Mouse (Mus musculus): ENCODE measurements around the gene Ing2.

Gene Ing2

DNA sequence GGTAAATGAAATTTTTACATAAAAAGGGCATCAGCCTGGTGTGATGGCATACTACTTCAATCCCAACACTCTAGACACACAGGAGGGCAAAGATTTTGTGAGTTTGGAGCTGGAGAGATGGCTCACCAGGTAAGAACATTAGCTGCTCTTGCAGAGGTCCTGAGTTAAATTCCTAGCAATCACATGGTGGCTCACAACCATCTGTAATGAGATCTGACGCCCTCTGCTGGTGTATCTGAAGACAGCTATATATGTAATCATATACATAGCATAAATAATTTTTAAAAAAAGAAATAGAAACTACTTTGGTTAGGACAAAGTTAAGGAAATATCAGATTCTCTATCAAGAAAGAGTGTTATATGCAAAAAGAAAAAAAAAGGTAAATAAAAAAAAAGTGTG, 4.2 kb upstream of the Ing2 start:
- in situ Hi-C loops (cut with MboI; ENCODE audit: low pct_unique_long_range_greater_than_20kb in 1 of 2, low sequenced_read_pairs in 2 of 2, unreplicated experiment in 1 of 2): no loop called here

DNA sequence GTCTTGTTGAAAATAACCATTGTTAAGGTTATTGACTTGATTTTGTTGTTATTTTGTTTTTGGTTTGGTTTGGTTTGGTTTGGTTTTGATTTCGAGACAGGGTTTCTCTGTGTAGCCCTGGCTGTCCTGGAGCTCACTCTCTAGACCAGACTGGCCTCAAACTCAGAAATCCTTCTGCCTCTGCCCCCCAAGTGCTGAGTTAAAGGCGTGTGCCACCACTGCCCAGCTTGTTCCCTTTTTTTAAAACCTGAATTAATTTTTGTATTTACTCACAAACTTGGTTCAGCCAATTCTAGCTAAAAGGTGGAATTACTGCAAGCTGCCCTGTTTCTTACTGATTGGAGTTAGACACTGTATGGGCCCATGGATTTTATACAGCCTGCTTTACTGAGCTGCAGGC, 1.3 kb upstream of the Ing2 start:
- in situ Hi-C loops (cut with MboI; ENCODE audit: low pct_unique_long_range_greater_than_20kb in 1 of 2, low sequenced_read_pairs in 2 of 2, unreplicated experiment in 1 of 2): no loop called here

GRCm38 (mm10) chr8:47676224-47676623, 868 bp upstream of the Ing2 start:
- in situ Hi-C loops (cut with MboI; ENCODE audit: low pct_unique_long_range_greater_than_20kb in 1 of 2, low sequenced_read_pairs in 2 of 2, unreplicated experiment in 1 of 2): no loop called here

DNA sequence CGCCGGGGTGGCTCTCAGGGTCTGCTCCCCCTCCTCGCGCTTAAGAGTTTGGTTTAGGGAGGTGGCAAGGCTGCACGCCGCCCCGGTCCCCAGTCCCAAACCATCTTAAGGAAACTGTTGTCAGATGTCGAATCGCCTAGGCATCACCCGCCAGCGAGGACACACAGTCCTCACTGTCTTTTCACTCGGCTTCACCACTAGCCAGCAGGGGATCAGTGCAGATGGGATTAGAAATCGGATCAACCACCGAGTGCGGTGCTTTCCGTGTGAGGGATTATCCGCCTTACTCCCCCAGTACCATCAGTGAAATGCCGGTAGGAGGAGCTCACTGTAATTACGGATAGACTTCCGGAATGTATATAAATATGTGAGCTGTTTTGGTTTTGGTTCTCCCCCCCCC, 430 bp upstream of the Ing2 start:
- in situ Hi-C loops (cut with MboI; ENCODE audit: low pct_unique_long_range_greater_than_20kb in 1 of 2, low sequenced_read_pairs in 2 of 2, unreplicated experiment in 1 of 2): no loop called here

GRCm38 (mm10) chr8:47674140-47674776, 1.1 kb downstream of the Ing2 start:
- in situ Hi-C loops (cut with MboI; ENCODE audit: low pct_unique_long_range_greater_than_20kb in 1 of 2, low sequenced_read_pairs in 2 of 2, unreplicated experiment in 1 of 2): no loop called here

DNA sequence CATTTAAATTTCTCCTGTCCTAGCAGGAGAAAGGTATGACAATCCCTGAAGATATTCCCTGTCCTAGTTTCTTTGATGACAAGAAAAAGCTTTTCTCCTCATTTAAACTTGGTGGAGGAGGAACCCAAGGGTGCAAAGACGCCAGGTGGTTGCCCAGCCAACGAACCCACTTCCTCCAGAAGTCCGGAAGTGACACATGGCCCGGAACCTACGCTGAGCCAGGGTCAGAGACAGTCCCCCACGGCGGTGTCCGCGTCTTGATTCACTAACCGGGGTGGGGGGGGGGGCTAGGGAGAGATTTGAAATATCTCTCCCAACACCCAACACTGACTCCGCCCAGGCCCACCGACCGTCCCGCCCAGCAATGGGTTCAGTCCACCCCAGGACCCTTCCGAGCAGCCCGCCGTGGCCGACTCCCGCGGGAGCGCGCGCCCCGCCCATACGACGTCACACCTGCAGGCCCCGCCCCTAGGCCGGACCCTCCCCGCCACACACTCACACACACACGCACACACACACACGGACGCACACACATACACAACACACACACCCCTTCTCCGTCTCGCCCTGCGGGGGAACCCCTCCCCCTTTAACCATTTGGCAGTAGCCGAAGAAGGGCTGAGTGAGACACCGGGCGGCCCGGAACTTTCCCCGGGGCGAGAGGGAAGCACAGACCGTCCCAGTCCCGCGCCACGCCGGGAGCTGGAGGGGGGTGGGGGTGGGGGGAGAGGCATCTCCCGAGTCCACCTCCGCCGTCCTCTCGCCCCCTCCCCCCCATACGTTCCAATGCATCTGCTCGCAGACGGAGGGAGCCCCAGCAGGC, 1.8 kb downstream of the Ing2 start:
- in situ Hi-C loops (cut with MboI; ENCODE audit: low pct_unique_long_range_greater_than_20kb in 1 of 2, low sequenced_read_pairs in 2 of 2, unreplicated experiment in 1 of 2): no loop called here

- in situ Hi-C loops (cut with MboI; ENCODE audit: low pct_unique_long_range_greater_than_20kb in 1 of 2, low sequenced_read_pairs in 2 of 2, unreplicated experiment in 1 of 2): no loop called here
These were observed 11.0 kb downstream of the Ing2 start for GRCm38 (mm10) chr8:47664231-47664785.

DNA sequence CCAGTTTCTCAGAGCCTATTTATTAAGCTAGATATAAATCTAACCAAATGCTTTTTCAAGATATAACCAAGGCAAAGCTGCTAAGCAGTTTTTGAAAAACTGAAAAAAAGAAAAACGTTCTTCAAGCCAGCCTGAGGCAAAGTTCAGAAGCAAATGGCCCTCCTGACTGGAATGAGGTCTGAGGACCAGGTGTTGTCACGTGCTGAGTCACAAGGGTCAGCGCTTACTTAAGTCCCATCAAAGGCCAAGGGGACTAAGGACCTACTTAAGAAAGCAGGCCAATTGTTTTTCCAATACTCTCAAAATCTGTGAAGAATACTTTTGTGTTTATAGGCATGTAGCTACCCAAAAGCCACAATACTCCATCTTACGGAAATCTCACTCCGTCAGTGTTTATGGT, 12.2 kb downstream of the Ing2 start:
- in situ Hi-C loops (cut with MboI; ENCODE audit: low pct_unique_long_range_greater_than_20kb in 1 of 2, low sequenced_read_pairs in 2 of 2, unreplicated experiment in 1 of 2): no loop called here

DNA sequence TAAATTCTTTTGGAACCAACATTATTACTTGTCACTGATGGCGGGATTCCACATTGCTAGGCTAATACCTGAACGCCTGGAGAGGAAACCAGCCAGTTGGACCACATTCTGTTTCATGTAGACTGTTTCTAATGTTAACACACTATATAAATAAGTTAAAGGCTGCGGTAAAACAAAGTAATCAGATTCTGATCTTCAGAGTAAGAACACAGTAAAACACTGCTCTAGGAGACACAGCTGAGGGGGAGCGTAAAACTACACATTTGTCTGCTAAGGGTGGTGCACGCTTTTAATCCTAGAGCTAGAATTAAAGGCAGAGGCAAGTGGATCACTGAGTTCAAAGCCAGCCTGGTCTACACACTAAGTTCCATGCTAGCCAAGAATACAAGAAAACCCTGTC, 12.6 kb downstream of the Ing2 start:
- in situ Hi-C loops (cut with MboI; ENCODE audit: low pct_unique_long_range_greater_than_20kb in 1 of 2, low sequenced_read_pairs in 2 of 2, unreplicated experiment in 1 of 2): no loop called here

- in situ Hi-C loops (cut with MboI; ENCODE audit: low pct_unique_long_range_greater_than_20kb in 1 of 2, low sequenced_read_pairs in 2 of 2, unreplicated experiment in 1 of 2): no loop called here
These were observed 15.0 kb downstream of the Ing2 start for GRCm38 (mm10) chr8:47660394-47660793.

DNA sequence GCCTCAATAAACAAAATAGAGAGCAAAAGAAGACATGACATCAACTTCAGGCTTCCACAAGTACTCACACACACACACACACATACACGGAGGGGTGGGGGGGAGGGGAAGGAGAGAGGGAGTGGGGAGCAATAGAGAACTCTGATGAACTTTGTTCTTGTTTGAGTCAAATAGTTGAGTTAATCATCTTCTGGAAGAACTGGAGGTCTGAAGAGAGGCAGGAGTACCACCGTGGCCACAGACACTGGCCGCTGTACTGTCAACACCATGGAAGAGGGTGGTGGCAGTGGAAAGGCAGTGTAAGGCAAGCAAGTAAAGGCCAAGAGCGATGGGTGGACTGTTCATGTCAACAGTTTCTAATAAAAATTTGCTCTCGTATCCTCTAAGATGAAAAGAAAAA, 15.9 kb downstream of the Ing2 start:
- in situ Hi-C loops (cut with MboI; ENCODE audit: low pct_unique_long_range_greater_than_20kb in 1 of 2, low sequenced_read_pairs in 2 of 2, unreplicated experiment in 1 of 2): no loop called here

GRCm38 (mm10) chr8:47654406-47654805, 20.9 kb downstream of the Ing2 start:
- in situ Hi-C loops (cut with MboI; ENCODE audit: low pct_unique_long_range_greater_than_20kb in 1 of 2, low sequenced_read_pairs in 2 of 2, unreplicated experiment in 1 of 2): no loop called here

DNA sequence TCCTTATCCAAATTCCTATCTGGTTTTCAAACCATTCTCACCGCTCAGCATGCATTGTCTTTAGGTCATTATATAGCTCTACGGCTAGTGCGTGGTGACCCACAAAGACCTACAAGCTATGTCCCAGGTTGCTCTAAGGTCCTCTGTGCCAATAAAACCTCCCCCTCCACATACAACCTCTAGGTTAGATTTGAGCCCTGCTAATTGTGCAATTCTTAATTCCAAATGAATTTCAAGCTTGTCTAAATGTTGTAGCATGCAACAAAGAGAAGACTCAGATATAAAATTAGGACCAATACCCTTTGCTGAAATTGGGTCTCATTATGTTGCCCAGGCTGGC, 22.6 kb downstream of the Ing2 start:
- in situ Hi-C loops (cut with MboI; ENCODE audit: low pct_unique_long_range_greater_than_20kb in 1 of 2, low sequenced_read_pairs in 2 of 2, unreplicated experiment in 1 of 2): no loop called here

DNA sequence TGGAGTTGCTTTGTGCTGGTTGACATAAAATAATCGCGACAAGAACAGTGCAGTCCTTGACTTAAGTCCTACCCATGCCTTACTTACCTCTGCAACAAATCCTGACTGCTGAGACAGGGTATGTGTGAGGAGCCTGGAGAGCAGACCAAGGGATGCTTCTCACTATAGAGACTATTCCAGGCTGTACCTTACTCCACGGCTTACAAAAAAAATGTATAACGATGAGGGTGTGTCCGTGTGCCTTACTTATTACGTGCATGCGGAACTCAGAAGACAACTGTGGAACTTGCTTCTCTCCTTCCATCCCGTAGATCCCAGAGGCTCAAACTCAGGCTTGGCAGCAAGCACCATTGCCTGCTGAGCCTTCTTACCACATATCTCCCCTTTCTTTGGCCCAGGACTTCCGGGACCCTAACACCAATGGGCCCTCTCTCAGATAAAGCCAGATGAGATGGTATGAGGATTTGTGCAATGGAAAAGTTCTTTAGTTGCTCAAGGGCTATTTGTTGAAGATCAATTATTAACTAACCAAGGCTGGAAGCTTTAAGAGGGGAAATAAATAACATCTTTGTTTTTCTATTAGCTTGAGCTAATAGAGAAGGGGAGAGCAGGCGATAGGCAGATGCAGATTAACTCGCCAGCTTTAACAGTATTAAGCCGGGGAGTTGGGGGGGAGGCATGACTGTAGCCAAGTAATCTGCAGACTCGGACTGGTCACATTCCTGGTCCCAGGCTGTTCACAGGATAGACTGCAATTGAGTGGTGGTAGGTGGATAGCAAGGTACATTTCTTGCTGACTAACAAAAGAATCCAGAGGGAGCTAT, 23.2 kb downstream of the Ing2 start:
- in situ Hi-C loops (cut with MboI; ENCODE audit: low pct_unique_long_range_greater_than_20kb in 1 of 2, low sequenced_read_pairs in 2 of 2, unreplicated experiment in 1 of 2): no loop called here

GRCm38 (mm10) chr8:47650853-47651252, 24.5 kb downstream of the Ing2 start:
- in situ Hi-C loops (cut with MboI; ENCODE audit: low pct_unique_long_range_greater_than_20kb in 1 of 2, low sequenced_read_pairs in 2 of 2, unreplicated experiment in 1 of 2): no loop called here

DNA sequence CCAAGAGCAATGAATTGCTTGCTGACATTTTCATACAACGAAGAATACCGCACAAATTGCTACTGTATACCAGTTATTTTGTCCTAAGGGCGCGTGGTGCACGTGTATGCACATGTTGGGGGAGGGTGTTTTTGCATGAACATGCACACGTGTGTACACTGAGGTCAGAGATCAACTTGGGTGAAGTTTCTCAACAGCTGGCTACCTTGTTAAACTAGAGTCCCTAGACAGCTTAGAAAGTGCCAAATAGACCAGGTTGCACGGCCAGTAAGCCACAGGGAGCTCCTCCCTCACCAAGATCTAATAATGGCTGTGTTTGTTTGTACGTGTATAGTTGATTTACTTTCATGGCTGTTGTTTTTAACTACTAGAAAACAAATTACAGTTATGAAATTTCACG, 25.8 kb downstream of the Ing2 start:
- in situ Hi-C loops (cut with MboI; ENCODE audit: low pct_unique_long_range_greater_than_20kb in 1 of 2, low sequenced_read_pairs in 2 of 2, unreplicated experiment in 1 of 2): no loop called here

DNA sequence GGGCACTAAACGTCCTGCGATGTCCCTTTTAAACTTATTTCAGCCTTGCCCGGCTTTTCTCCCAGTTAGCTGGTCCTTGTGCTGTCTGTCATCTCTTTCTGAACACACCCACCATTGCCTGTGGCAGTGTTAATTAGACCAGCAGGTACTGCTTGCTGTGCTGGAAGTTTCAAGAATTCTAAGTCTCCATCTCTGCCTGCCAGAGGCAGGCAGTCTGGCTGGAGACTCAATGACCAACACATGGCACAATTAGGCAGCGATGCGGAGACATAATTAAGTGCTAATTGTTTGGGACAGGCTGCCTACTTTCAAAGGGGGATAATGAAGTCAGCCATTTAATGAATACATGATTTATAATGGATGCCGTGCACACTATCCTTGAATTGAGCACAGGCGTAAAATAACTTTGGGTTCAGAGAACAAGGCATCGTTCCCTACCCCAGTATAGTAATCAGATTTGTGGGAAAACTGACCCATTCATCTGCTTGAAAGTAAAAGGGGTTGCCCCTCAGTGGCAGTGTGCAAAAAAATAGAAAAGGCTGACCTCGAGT, 32.8 kb downstream of the Ing2 start:
- in situ Hi-C loops (cut with MboI; ENCODE audit: low pct_unique_long_range_greater_than_20kb in 1 of 2, low sequenced_read_pairs in 2 of 2, unreplicated experiment in 1 of 2): no loop called here

- in situ Hi-C loops (cut with MboI; ENCODE audit: low pct_unique_long_range_greater_than_20kb in 1 of 2, low sequenced_read_pairs in 2 of 2, unreplicated experiment in 1 of 2): no loop called here
These were observed 38.2 kb downstream of the Ing2 start for GRCm38 (mm10) chr8:47637152-47637551.

- in situ Hi-C loops (cut with MboI; ENCODE audit: low pct_unique_long_range_greater_than_20kb in 1 of 2, low sequenced_read_pairs in 2 of 2, unreplicated experiment in 1 of 2): no loop called here
These were observed 39.3 kb downstream of the Ing2 start for GRCm38 (mm10) chr8:47636032-47636431.
